Mouse (Mus musculus): Measurements from ENCODE around the gene Scgb1b11. TPM values are rescaled to one million over a fixed set of nuclear protein-coding genes. Genes with fewer than 3 reads are reported as not detected.
"Not testable (repeated sequence)": the region's sequence is repeated elsewhere in the genome, so short reads cannot be mapped to it uniquely, and the experiment has no call there.

The Scgb1b11 gene
- total RNA-seq (2021) = not detected
- polyA plus RNA-seq (2012; rRNA removed) = not detected in 2 replicates
- long read RNA-seq = 0 reads

- H3K9ac ChIP-seq (ENCODE audit: low read depth, low read length); H3K27me3 ChIP-seq (ENCODE audit: control insufficient read depth, insufficient read depth, low read length); DNase-seq; H3K27ac ChIP-seq; H3K4me1 ChIP-seq (ENCODE audit: control insufficient read depth, insufficient read depth, low read length); intact Hi-C loops (cut with DNase I); H3K4me3 ChIP-seq; H3K36me3 ChIP-seq (ENCODE audit: control insufficient read depth, insufficient read depth, low read length); H3K79me2 ChIP-seq (replicated peaks; ENCODE audit: control insufficient read depth, insufficient read depth, low read length): not testable (repeated sequence)
- WGBS = no CpG with 5 or more reads among the region's 2 CpGs
Measured at GRCm38 (mm10) chr7:32222540-32222939, at the start of gene Scgb1b11. Gene Scgb1b11, plus strand, starts transcription at chr7:32222840.

- H3K4me1 ChIP-seq (ENCODE audit: control insufficient read depth, insufficient read depth, low read length); H3K27ac ChIP-seq; H3K9ac ChIP-seq (ENCODE audit: low read depth, low read length); H3K36me3 ChIP-seq (ENCODE audit: control insufficient read depth, insufficient read depth, low read length); H3K27me3 ChIP-seq (ENCODE audit: control insufficient read depth, insufficient read depth, low read length); H3K79me2 ChIP-seq (replicated peaks; ENCODE audit: control insufficient read depth, insufficient read depth, low read length); H3K4me3 ChIP-seq; intact Hi-C loops (cut with DNase I); DNase-seq: not testable (repeated sequence)
- 60% methylated on average over 2 of the region's 2 CpGs for WGBS
Measured at GRCm38 (mm10) chr7:32211045-32211444, 11.6 kb upstream of the Scgb1b11 start, which contains the start of gene Scgb2b11. Gene Scgb2b11, minus strand, starts transcription at chr7:32211145.

Other genes with a start within 250 kb of the Scgb1b11 start
- not detected for gene Scgb1b10, start 122.0 kb upstream of the Scgb1b11 start, total RNA-seq (2021)
- gene Scgb1b10, start 122.0 kb upstream of the Scgb1b11 start, polyA plus RNA-seq (2012; rRNA removed) = not detected in 2 replicates
- gene Scgb2b11, start 11.7 kb upstream of the Scgb1b11 start, total RNA-seq (2021) = not detected
- gene Scgb2b11, start 11.7 kb upstream of the Scgb1b11 start, polyA plus RNA-seq (2012; rRNA removed) = not detected in 2 replicates
- not detected for gene Scgb2b12, start 104.4 kb downstream of the Scgb1b11 start, total RNA-seq (2021)
- not detected in 2 replicates for gene Scgb2b12, start 104.4 kb downstream of the Scgb1b11 start, polyA plus RNA-seq (2012; rRNA removed)
- gene Scgb1b12, start 111.3 kb downstream of the Scgb1b11 start, total RNA-seq (2021) = not detected
- gene Scgb1b12, start 111.3 kb downstream of the Scgb1b11 start, polyA plus RNA-seq (2012; rRNA removed) = not detected in 2 replicates
- gene Scgb1b29, start 218.7 kb downstream of the Scgb1b11 start, total RNA-seq (2021) = not detected
- gene Scgb1b29, start 218.7 kb downstream of the Scgb1b11 start, polyA plus RNA-seq (2012; rRNA removed) = not detected in 2 replicates

Data from heart, adult 2 months (tissue).